Mouse (Mus musculus) right cerebral cortex, postnatal 14 days (tissue): ENCODE measurements around the gene Ralgapa2.
"Not testable (repeated sequence)": the region's sequence is repeated elsewhere in the genome, so short reads cannot be mapped to it uniquely, and the experiment has no call there.

Source experiments
- DNase-seq: peaks from one replicate; pipeline ENCODE4 v3.0.0; 2022

Gene Ralgapa2

DNA sequence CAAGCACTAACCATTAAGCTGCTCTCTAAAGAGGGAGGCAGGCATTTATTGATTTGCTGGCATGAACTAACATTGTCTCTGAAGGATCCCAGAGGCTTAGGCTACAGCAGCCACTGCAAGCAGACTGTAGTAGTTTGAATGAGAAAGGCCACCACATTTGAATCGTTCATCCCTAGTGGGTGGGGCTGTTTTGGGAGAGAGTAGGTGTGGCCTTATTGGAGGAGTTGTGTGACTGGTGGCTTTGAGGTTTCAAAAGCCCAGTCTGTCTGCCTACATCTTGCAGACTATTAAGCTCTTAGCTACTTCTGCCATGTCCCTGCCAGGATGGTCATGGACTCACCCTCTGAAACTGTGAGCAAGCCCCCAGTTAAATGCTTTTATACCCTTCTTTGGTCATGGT, 15.1 kb downstream of the Ralgapa2 start:
- no peak for DNase-seq

DNA sequence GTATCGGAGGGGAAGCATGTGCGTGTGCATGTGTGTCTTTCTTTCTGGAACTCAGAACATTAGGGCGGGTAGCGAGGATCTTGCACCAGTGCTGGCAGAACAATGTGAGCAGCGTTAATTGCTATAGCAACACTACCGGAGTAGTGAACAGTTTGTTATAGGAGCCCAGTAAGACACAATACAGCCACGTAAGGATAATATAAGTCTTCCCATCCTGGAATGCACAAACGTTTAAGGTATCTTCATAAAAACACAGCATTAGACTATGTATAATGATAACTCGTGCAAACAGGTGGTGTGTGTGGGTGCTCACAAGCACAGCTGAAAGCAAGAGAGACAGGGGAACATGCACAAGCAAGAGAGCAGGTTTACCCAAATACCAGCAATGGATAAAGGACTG, 16.4 kb downstream of the Ralgapa2 start:
- no peak for DNase-seq

GRCm38 (mm10) chr2:146493354-146493946, 18.7 kb downstream of the Ralgapa2 start:
- DNase-seq, result no peak

GRCm38 (mm10) chr2:146491830-146492610, 20.1 kb downstream of the Ralgapa2 start:
- no peak for DNase-seq

DNA sequence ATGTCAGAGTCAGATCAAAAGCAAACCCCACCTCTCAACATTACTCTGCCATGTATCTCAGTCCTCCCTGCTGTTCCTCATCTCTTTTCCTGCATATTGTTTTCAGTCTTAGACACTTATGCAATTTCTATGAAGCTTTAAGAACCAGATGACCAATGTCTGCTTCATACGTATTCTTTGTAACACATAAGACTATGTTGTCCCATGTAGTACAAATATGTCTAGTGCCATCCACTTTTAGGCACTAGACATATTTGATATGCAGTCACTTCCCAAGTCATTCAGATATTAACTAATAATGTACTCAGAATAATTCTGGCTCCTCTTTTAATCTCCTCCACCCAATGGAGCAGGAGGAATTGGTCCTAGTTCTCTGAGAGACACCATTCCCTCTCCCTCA, 21.2 kb downstream of the Ralgapa2 start:
- DNase-seq, result no peak

DNA sequence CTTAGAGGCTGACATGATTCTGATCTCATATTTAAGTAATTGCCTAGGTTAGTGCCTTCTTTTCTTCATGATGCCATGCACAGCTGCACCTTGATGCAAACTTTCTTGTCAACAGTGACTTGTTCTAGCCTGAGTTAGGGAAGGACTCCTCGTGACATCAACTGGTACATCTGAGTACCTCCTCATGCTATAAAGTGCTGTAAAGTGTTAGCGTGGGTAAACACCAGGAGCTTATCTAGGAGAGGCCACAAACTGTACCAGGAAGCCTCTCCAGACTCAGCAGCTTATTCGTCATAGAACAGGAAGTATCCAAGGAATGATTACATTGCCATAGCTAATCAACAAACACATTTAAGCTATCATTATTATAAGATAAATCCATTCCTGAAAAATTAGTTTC, 23.9 kb downstream of the Ralgapa2 start:
- no peak for DNase-seq

GRCm38 (mm10) chr2:146482859-146483258, 29.3 kb downstream of the Ralgapa2 start:
- no peak for DNase-seq

GRCm38 (mm10) chr2:146477491-146477890, 34.7 kb downstream of the Ralgapa2 start:
- DNase-seq, result no peak

- DNase-seq, result no peak
These were observed 35.6 kb downstream of the Ralgapa2 start for GRCm38 (mm10) chr2:146476428-146476972.

DNA sequence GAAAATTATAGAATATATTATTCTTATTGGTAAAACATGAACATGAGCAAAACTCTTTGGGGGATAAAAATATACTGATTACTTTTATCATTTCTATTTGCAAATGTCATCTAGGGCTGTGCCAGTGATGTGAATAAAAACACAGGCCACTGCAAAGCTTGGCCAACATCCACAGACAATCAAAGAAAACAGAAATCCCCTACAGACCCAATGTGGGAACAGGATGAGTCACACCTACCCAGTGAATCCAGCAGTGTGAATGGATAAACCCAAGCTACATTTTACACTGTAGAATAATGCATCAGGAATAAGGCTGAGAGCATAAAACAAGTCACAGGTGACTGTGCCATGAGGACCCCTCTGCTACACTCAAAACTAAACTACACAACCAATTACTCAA, 36.1 kb downstream of the Ralgapa2 start:
- DNase-seq, result no peak

DNA sequence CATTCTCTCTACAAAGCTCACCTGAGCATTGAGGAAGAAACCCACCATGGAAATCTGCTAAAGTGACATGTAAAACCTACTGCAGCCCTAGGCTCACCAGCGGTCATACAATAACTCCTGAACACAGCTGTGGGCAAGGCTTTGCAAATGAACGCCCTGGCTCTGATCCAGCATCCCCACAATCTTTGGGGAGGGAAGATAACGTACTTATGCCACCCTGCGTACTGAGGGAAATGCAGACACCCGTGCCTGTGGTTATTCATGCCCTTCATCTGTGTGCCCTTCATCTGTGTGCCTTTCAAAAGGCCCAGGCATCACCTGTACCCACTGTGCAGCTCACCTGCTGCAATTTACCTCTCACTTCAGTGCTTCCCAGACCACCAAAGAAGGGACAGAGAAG, 41.2 kb downstream of the Ralgapa2 start:
- DNase-seq, result no peak

DNA sequence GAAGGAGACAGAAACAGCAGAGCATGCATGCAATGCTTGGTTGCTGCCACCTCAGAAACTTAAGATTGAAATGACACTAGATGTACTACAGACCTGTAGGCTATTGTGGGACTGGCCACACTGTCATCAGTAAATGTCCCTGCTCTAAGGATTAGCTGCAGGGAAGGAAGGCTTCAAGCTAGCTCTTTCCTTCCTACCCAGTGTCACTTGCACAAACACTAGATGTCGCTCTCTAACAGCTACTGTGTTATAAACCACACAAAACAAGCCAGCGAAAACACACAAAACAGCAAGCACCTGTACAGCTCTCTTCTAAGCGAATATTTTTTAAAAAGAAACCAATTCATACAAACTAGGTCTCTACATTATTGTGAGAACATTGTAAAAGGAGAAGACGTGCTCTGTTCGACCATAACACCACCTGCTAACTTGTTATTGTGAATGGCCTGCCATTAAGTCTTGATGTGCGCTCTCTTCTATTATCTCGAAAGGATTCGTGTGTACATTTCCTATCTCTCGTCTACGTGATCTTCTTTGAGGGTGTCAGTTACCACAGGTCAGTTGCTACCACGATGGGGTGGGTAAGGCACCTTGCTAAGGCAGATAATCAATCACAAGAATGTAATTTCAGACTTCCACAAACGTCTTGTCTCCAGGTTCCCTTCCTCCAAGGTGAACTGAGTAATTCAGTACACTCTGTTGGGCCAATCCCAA, 42.3 kb downstream of the Ralgapa2 start:
- no peak for DNase-seq

DNA sequence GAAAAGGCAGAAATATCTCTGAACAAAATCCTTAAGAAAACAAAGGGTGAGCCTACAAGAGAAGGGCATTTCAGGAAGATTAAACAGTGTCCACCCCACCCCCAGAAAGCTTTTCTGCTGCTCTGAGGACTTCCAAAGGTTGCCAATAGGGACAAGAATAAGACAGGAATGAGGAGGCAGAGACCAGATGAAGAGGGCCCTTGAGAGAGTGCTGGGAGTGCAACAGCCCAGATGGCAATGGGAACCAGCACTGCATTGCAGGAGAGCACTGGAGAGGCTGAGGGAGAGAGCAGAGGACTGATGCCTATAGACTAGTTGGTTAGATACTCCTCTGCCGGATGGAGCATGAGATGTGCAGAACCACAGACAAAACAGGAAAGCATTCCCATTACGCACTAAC, 43.2 kb downstream of the Ralgapa2 start:
- no peak for DNase-seq

GRCm38 (mm10) chr2:146468016-146468415, 44.1 kb downstream of the Ralgapa2 start:
- DNase-seq, result no peak

DNA sequence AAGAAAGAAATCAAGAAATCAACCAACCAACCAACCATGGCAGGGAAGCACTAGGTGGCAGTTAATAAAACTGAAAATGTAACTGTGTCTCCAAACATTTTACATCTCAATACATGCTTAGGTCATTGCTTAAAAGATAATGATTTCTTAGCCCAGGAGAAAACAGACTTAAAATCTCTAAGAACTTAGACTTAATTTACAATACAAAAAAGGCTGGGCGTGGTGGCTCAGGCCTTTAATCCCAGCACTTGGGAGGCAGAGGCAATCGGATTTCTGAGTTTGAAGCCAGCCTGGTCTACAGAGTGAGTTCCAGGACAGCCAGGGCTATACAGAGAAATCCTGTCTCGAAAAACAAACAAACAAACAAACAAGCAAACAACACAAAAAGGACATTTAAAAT, 45.3 kb downstream of the Ralgapa2 start:
- DNase-seq, result not testable (repeated sequence)

DNA sequence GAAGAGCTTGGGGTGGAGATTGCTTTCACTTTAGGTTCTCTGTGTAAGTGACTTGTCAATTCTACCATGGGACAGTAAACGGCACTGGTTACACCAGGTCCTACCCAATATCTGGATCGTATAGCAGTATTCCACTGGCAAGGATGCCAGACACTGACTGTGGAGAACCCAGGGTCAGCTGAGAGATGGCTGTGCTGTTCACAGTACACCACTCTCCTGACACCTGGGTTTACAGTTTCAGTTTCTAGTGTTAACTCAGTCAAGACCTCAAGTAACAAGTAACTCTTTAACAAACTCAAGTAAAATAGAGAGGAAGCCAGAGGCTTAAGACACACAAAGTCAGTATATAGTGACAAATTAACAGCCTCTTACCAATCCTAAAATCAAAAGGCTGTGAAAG, 54.6 kb downstream of the Ralgapa2 start:
- DNase-seq, result no peak

DNA sequence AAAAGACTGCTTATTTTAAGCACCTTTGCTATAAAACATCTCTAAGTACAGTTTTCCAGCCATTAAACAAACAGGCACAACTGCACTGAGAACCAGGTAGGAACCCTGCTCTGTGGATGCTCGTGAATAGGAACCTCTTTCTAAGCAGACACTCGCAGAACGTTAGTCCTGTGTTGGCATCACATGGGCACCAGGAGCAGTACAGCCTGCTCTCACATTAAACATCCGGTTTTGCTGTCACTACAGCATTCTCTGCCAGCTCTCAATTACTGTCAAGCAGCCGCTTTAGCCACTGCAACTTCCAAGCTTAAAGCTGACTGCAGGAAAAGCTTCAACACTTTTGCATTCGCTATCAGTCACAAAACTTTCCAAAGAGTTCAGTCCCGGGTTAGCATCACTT, 55.5 kb downstream of the Ralgapa2 start:
- DNase-seq, result no peak

DNA sequence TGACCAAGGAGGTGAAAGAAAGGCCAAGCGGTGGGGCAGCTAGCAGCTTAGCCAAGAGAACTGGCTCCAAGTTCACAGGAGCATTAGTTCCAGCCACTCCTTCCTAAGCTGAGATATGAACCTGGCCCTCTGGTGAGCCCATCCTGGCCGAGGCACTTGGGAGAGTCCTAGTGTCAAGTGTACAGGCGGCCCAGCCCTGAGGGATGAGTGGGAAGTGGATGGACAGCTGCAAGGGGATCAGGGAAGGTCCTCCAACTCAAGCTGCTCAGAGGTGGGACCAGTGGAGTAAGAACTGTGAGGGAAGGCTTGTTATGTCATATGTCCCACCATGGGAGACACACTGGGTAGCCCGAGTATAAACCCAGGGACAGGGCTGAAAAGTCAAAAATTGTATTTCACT, 56.1 kb downstream of the Ralgapa2 start:
- DNase-seq, result no peak

DNA sequence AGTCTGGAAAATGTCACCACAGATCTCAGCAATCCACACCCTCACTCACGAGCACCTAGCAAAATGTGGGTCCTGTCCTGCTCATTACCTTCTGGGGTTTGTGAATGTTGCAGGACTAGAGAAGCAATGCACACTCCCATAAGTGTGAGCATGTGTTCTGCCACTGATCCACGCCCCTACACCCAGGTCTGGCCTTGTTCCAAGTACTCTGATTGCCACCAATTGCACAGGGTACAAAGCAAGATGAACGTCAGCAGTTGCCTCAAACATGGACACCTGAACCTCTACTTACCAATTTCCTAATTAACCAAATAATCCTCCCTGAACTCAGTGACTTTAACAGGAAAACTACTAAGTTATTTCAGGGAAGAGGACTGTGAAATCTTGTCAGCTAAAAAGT, 68.1 kb downstream of the Ralgapa2 start:
- DNase-seq, result no peak

DNA sequence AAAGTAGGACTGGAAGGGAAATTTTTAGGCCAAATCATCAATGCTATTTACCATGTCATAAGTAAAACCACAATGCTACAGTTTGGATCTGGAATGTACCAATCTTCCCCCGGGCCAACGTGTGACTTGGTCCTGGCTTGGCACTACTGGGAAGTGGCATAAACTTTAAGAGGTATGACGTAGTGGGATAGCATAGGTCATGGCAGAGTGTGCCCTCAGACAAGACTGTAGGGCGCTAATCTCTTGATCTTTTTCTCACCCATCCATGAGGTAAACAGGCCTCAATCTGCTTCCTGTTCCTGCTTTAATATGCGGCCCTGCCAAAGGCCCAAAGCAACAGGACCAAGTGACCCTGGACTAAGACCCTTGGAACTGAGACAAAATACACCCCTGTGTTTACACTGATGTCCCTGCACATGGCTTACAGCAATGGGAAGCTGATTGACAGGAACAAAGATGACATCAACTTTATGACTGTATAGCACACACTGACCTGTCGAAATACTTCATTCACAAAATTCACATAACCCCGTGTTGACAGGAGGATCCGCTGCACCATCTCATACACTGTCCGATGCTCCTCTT, 68.8 kb downstream of the Ralgapa2 start:
- DNase-seq, result no peak

DNA sequence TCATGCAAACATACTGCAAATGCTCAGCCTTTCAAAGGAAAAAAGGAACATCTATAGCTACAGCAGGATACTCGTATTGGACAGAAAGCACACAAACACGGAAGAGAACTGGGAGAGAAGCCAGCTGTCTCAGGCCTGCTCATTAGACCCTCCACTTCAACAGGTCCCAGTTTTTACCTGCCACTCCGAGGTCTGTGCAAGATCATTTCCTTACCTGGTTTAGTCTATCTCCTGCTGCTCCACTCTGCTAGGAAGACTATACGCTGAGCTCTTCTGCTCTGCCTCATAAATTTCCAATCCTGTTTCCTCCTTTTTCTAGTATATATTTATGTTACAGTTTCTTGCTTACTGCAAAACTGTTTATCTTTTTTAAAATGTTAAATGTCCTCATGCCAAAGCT, 70.4 kb downstream of the Ralgapa2 start:
- no peak for DNase-seq

GRCm38 (mm10) chr2:146428751-146429150, 83.4 kb downstream of the Ralgapa2 start:
- no peak for DNase-seq

DNA sequence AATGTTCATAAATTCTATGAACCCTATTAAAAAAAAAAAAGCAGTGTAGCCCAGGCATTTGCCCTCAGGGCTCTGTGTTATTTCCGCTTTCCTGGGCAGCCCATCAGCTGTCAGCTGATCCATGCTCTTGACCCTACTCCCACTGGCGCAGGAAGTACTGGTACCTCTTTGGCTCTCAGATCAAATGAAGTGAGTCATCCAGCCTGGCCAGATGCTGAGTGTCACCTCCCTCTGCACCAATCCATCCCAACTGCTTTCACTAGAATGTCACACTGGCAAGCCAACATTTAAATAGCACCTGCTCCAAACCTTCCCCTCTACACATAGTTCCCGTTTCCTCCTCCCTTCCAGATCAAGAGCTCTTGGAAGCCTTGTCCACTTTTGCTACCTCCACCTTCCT, 84.8 kb downstream of the Ralgapa2 start:
- no peak for DNase-seq

DNA sequence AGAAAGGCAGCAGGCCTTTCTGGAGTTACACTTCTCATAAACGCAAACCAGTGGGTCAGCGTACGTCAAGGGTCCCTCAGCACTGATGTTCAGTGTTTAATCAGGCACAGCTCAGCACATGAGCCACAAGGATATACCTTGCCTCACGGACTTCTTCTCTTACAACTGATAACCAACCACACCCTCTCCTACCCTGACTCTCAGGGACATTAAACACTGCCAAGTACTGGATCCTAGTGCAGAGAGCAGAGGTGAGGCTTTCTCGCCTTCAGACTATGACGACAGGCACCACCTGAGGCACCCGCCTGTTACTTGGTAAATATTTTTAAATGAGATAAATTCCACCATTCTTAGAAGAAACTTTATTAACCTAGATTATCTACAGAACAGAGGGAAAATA, 85.8 kb downstream of the Ralgapa2 start:
- DNase-seq, result no peak
